Mouse (Mus musculus): ENCODE results near the gene Tpt1.
"Not testable (repeated sequence)": the region's sequence is repeated elsewhere in the genome, so short reads cannot be mapped to it uniquely, and the experiment has no call there.

The Tpt1 gene

GRCm38 (mm10) chr14:75844111-75844695 lies 690 bp upstream of the Tpt1 start:
- peak; percentile 55 for DNase-seq (ENCODE audit: low read depth, low spot score)

- DNase-seq (ENCODE audit: low read depth, low spot score) = peak; percentile 85
Observed at GRCm38 (mm10) chr14:75845698-75846115, 814 bp downstream of the Tpt1 start.

GRCm38 (mm10) chr14:75847669-75848068 lies 2.8 kb downstream of the Tpt1 start:
- no peak for DNase-seq (ENCODE audit: low read depth, low spot score)

- DNase-seq (ENCODE audit: low read depth, low spot score) = no peak
Observed at GRCm38 (mm10) chr14:75848482-75848881, 3.6 kb downstream of the Tpt1 start.

GRCm38 (mm10) chr14:75849236-75849635 lies 4.3 kb downstream of the Tpt1 start:
- DNase-seq (ENCODE audit: low read depth, low spot score) = no peak

- no peak for DNase-seq (ENCODE audit: low read depth, low spot score)
Observed at GRCm38 (mm10) chr14:75849842-75850568, 5.1 kb downstream of the Tpt1 start.

GRCm38 (mm10) chr14:75850819-75851218 lies 5.9 kb downstream of the Tpt1 start:
- no peak for DNase-seq (ENCODE audit: low read depth, low spot score)

GRCm38 (mm10) chr14:75852016-75852415 lies 7.1 kb downstream of the Tpt1 start:
- DNase-seq (ENCODE audit: low read depth, low spot score) = peak; percentile 78

GRCm38 (mm10) chr14:75855263-75855992 lies 10.5 kb downstream of the Tpt1 start:
- no peak for DNase-seq (ENCODE audit: low read depth, low spot score)

GRCm38 (mm10) chr14:75858181-75858580 lies 13.3 kb downstream of the Tpt1 start:
- DNase-seq (ENCODE audit: low read depth, low spot score) = no peak

GRCm38 (mm10) chr14:75859619-75860018 lies 14.7 kb downstream of the Tpt1 start:
- no peak for DNase-seq (ENCODE audit: low read depth, low spot score)

- no peak for DNase-seq (ENCODE audit: low read depth, low spot score)
Observed at GRCm38 (mm10) chr14:75862701-75863100, 17.8 kb downstream of the Tpt1 start.

- peak; percentile 99 for DNase-seq (ENCODE audit: low read depth, low spot score)
Observed at GRCm38 (mm10) chr14:75863549-75864409, 18.9 kb downstream of the Tpt1 start.

- no peak for DNase-seq (ENCODE audit: low read depth, low spot score)
Observed at GRCm38 (mm10) chr14:75866706-75867333, 21.9 kb downstream of the Tpt1 start.

- DNase-seq (ENCODE audit: low read depth, low spot score) = not testable (repeated sequence)
Observed at GRCm38 (mm10) chr14:75868028-75868427, 23.1 kb downstream of the Tpt1 start.

- DNase-seq (ENCODE audit: low read depth, low spot score) = no peak
Observed at GRCm38 (mm10) chr14:75869769-75870363, 25.0 kb downstream of the Tpt1 start.

GRCm38 (mm10) chr14:75870631-75871030 lies 25.7 kb downstream of the Tpt1 start:
- peak; percentile 73 for DNase-seq (ENCODE audit: low read depth, low spot score)

GRCm38 (mm10) chr14:75871111-75871510 lies 26.2 kb downstream of the Tpt1 start:
- DNase-seq (ENCODE audit: low read depth, low spot score) = no peak

GRCm38 (mm10) chr14:75871750-75872149 lies 26.9 kb downstream of the Tpt1 start:
- no peak for DNase-seq (ENCODE audit: low read depth, low spot score)

- DNase-seq (ENCODE audit: low read depth, low spot score) = peak; percentile 62
Observed at GRCm38 (mm10) chr14:75873612-75874011, 28.7 kb downstream of the Tpt1 start.

Data from 3T3-L1 (cell line).